Mouse (Mus musculus) lung, adult 2 months (tissue): ENCODE results near the gene Ptma.

Source experiments
- CTCF ChIP-seq: fragments of 200-500 bp; IDR thresholded peaks from 2 replicates; pipeline ENCODE4 v1.5.1; 2011; ENCODE audit warnings: mild to moderate bottlenecking, low read length, control low read depth; ENCODE audit not compliant: insufficient read depth
- POLR2A ChIP-seq: fragments of 200-500 bp; IDR thresholded peaks from 2 replicates; pipeline ENCODE4 v1.6.1; 2011; ENCODE audit warnings: low read depth, mild to moderate bottlenecking, control low read depth, low read length, borderline replicate concordance; ENCODE audit errors: extremely low read depth

- TF ChIP-seq CTCF (no peak), POLR2A (no peak)
These were observed 20.1 kb upstream of the Ptma start for GRCm38 (mm10) chr1:86506420-86506819.
